Mouse (Mus musculus): Measurements from ENCODE around the gene Bola1.

Bola1 gene

DNA sequence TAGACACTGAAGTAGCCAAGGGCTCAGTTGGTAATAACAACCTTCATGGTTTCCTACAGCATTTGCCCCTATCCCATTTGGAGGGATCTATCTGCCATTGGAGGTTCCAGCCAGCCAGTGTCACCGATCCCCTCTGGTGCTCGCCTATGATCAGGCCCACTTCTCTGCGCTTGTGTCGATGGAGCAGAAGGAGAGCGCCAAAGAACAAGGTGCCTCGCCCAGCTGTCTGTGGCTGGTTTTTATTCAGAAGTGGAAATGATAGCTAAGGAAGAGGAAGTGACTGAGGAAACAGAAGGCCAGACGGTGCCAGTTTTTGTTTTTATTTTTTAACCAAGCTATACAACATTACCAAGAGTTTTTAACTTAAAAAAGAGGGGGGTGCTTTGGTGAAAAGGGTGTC, 67.7 kb downstream of the Bola1 start:
- DNase-seq (ENCODE audit: low spot score), result no peak

DNA sequence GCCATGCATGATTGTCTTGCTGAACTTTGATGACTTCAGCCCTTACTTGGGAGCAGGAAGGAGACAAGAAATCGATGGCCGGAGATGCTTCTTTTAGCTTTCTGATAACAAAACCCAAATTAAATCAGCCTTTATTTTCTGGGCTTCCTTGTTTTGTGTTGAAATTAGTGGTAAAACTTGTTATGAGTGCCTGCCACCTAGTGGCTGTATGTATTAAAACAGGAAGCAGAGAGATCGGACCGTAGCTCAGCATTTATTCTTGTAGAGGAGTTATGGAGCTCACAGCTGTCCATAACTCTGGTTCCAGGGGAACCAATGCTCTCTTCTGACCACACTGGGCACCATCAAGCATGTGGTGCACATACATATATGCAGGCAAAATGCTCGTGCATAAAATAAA, 71.6 kb downstream of the Bola1 start:
- DNase-seq (ENCODE audit: low spot score), result peak; percentile 77
